8 mouse cellular contexts compared by ENCODE assay signal in the genomic region with DNA sequence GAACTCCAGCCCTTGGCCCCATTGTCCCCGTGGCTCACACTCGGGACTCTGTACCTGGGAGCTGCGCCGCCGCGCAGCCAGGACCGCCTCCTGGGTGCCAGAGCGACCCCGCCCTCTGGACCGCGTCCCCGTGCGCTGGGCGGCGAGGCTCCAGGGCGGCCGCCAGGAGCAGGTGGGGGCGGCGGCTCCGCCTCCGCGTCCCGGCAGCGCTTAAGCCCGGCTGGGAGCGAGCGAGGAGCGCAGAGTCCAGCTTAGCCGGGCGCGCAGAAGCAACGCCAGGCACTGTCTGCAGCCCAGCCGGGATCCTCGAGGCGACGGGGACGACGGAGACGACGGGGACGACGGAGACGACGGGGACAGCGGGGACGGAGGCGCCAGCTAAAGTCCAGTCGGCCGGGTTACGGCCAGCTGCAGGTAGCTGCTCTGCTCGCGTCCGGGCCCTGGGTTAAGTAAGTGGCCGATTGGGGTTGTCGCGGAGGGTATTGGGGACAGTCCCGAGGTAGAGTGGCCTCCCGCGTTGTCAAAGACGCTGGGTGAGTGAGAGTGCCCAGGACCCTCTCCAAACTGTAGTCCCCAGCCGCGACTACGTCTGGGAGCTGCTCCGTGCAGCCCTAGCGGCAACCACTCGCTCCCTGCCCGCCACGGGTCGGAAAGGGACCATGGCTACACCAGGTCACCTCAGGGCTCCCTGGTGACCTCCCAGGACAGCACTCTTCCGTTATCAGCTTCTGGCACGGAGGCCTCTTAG. TPM values are rescaled to one million over a fixed set of nuclear protein-coding genes. Genes with fewer than 3 reads are reported as not detected.
DNase-seq lines count a peak whose midpoint lies in the region; ATAC-seq and TF ChIP-seq lines count a peak whose summit lies in the region.

A gene (plus strand): TSS at position 157 of the 748 bp plus-strand sequence.

- peak within 1 kb of the TSS; percentile 33 for H3K4me3 ChIP-seq in embryonic fibroblast, embryonic 13.5 days (ENCODE audit: insufficient read depth, low read length)
- H3K4me3 ChIP-seq in heart, embryonic 16.5 days (ENCODE audit: low read length): peak within 1 kb of the TSS; percentile 67
- peak within 1 kb of the TSS; percentile 52 for H3K4me3 ChIP-seq in liver, embryonic 16.5 days (ENCODE audit: low read depth, low read length)
- peak within 1 kb of the TSS; percentile 69 for H3K4me3 ChIP-seq in olfactory bulb, adult 2 months (ENCODE audit: insufficient read depth, low read depth, low read length)

- no peak for TF ChIP-seq CTCF in embryonic fibroblast, embryonic 13.5 days (IDR thresholded peaks at IDR 0.05; ENCODE audit: borderline replicate concordance, insufficient read depth, low read length)
- TF ChIP-seq CTCF in olfactory bulb, adult 2 months (IDR thresholded peaks at IDR 0.05; ENCODE audit: insufficient read depth, low read depth, low read length): no peak

- peak within 1 kb of the TSS; percentile 80 for H3K9ac ChIP-seq in heart, embryonic 16.5 days (ENCODE audit: low read length)
- peak within 1 kb of the TSS; percentile 24; the same call in 1 of the 2 replicates for H3K9ac ChIP-seq in liver, embryonic 16.5 days (ENCODE audit: low read depth, low read length)

- no peaks in the 10 kb centered on the region for H3K36me3 ChIP-seq in heart, embryonic 16.5 days (ENCODE audit: control insufficient read depth, insufficient read depth)
- no peaks in the 10 kb centered on the region for H3K36me3 ChIP-seq in liver, embryonic 16.5 days (ENCODE audit: control insufficient read depth, insufficient read depth)

- peak; percentile 90 for ATAC-seq in heart, embryonic 16.5 days (replicated peaks; ENCODE audit: extremely low read depth, insufficient read depth, low FRiP score)
- ATAC-seq in liver, embryonic 16.5 days (ENCODE audit: low read depth): peak; percentile 92

- no peak within 1 kb of the TSS for H3K27ac ChIP-seq in embryonic fibroblast, embryonic 13.5 days (ENCODE audit: insufficient read depth, low read length)
- peak within 1 kb of the TSS; percentile 63 for H3K27ac ChIP-seq in heart, embryonic 16.5 days (ENCODE audit: low read length)
- H3K27ac ChIP-seq in liver, embryonic 16.5 days (ENCODE audit: low read length): no peak within 1 kb of the TSS
- H3K27ac ChIP-seq in olfactory bulb, adult 2 months (ENCODE audit: insufficient read depth, low read depth, low read length): peak within 1 kb of the TSS; percentile 60

- no peaks in the 10 kb centered on the region for H3K4me1 ChIP-seq in embryonic fibroblast, embryonic 13.5 days (ENCODE audit: control insufficient read depth, insufficient read depth, low read length)
- peaks cover 2% of the 10 kb centered on the region; the same call in 1 of the 2 replicates for H3K4me1 ChIP-seq in heart, embryonic 16.5 days (ENCODE audit: control insufficient read depth, insufficient read depth, low read length)
- no peaks in the 10 kb centered on the region; the same call in 1 of the 2 replicates for H3K4me1 ChIP-seq in liver, embryonic 16.5 days (ENCODE audit: control insufficient read depth, low read depth, low read length)
- peaks cover 10% of the 10 kb centered on the region for H3K4me1 ChIP-seq in olfactory bulb, adult 2 months (ENCODE audit: control insufficient read depth, insufficient read depth, low read length)

- peaks cover 5% of the 10 kb centered on the region; the same call in 1 of the 2 replicates for H3K27me3 ChIP-seq in heart, embryonic 16.5 days (ENCODE audit: control insufficient read depth, insufficient read depth, low read length)
- H3K27me3 ChIP-seq in liver, embryonic 16.5 days (ENCODE audit: control insufficient read depth, insufficient read depth, low read depth, low read length): peaks cover 35% of the 10 kb centered on the region

- no peaks in the 10 kb centered on the region for H3K9me3 ChIP-seq in heart, embryonic 16.5 days (replicated peaks; ENCODE audit: control insufficient read depth, low read length)
- H3K9me3 ChIP-seq in liver, embryonic 16.5 days (replicated peaks; ENCODE audit: control insufficient read depth, low read length): no peaks in the 10 kb centered on the region

- H3K4me2 ChIP-seq in heart, embryonic 16.5 days (ENCODE audit: low read depth, low read length): peak within 1 kb of the TSS; percentile 96
- peak within 1 kb of the TSS; percentile 62 for H3K4me2 ChIP-seq in liver, embryonic 16.5 days (ENCODE audit: low read depth, low read length)

- WGBS in heart, embryonic 16.5 days: under 1% methylated on average over 69 of the region's 71 CpGs
- under 1% methylated on average over 69 of the region's 71 CpGs for WGBS in liver, embryonic 16.5 days (ENCODE audit: insufficient replicate concordance)
- 1% methylated on average over 67 of the region's 71 CpGs for WGBS in olfactory bulb, adult 2 months

- TF ChIP-seq POLR2A in embryonic fibroblast, embryonic 13.5 days (IDR thresholded peaks at IDR 0.05; ENCODE audit: low read depth, low read length): no peak
- TF ChIP-seq POLR2A in olfactory bulb, adult 2 months (IDR thresholded peaks at IDR 0.05; ENCODE audit: insufficient read depth, low read depth, low read length): peak; percentile 40; the same call in 1 of the 2 replicates

- peak; percentile 37 to 55 for DNase-seq in urinary bladder, adult 18-20 months (ENCODE audit: low spot score in 2 of 2)
- no peak for DNase-seq in urinary bladder, postnatal 10 days (ENCODE audit: low spot score)
- peak; percentile 75 to 91 for DNase-seq in kidney, postnatal 25 days
- peak; percentile 49 to 64 for DNase-seq in urinary bladder, postnatal 4 days (ENCODE audit: low spot score in 2 of 2)

RNA-seq across cellular contexts. Expression of the gene that starts here (rescaled TPM):
- not detected in 2 replicates for polyA plus RNA-seq in embryonic fibroblast, embryonic 13.5 days (2011; ENCODE audit: insufficient read length, low read depth, missing spikeins)
- 2.8 and 3.6 TPM in 2 replicates for polyA plus RNA-seq in heart, embryonic 16.5 days (2015; fragmentation: Nextera tagmentation; extraction: Ambion mirVana)
- polyA plus RNA-seq in liver, embryonic 16.5 days (2015; fragmentation: Nextera tagmentation; extraction: Ambion mirVana): 0.06 and 0.12 TPM in 2 replicates
- polyA plus RNA-seq in olfactory bulb, adult 2 months (2012; ENCODE audit: insufficient read depth, insufficient read length, low replicate concordance, missing spikeins): not detected in 2 replicates

Comparison
In these comparisons a context has a peak if more than half of its experiments do, and no peak if none do; other contexts are left out.
1. Peak in ATAC-seq, H3K4me3 ChIP-seq, H3K9ac ChIP-seq and H3K4me2 ChIP-seq in liver, embryonic 16.5 days; RNA of the gene not detected or under 1 TPM.
2. H3K27ac ChIP-seq: peak in heart, embryonic 16.5 days (single experiment) and olfactory bulb, adult 2 months (single experiment); none in embryonic fibroblast, embryonic 13.5 days (single experiment) and liver, embryonic 16.5 days (single experiment).
3. Peak in every context shown above with its lines, with median percentiles within 50 percentile points of each other: H3K4me3 ChIP-seq.